Mouse (Mus musculus): ENCODE results near the gene Gpr161. TPM values are rescaled to one million over a fixed set of nuclear protein-coding genes. Genes with fewer than 3 reads are reported as not detected.

Gpr161 gene
- polyA plus RNA-seq, 1 experiment from 2014 or later: 2.9 TPM

- H3K27me3 ChIP-seq: no peaks in the 10 kb centered on the region
- no peak overlapping the region for H3K4me3 ChIP-seq
- no peak for ATAC-seq (ENCODE audit: low read depth)
- no peak overlapping the region for H3K4me2 ChIP-seq
- WGBS: 77% methylated on average over 2 of the region's 2 CpGs
- H3K36me3 ChIP-seq: peaks cover 4% of the 10 kb centered on the region
- no peaks in the 10 kb centered on the region for H3K9me3 ChIP-seq
- no peaks in the 10 kb centered on the region for H3K4me1 ChIP-seq (replicated peaks)
- no peak overlapping the region for H3K9ac ChIP-seq
- no peak overlapping the region for H3K27ac ChIP-seq (replicated peaks)
Measured at GRCm38 (mm10) chr1:165356347-165356746, 60.8 kb downstream of the Gpr161 start.

GRCm38 (mm10) chr1:165363271-165363670, 67.7 kb downstream of the Gpr161 start:
- Histone ChIP-seq H3K36me3 (no peaks in the 10 kb centered on the region), H3K27me3 (no peaks in the 10 kb centered on the region), H3K27ac (replicated peaks) (no peak overlapping the region), H3K4me3 (no peak overlapping the region), H3K4me1 (replicated peaks) (no peaks in the 10 kb centered on the region), H3K9me3 (no peaks in the 10 kb centered on the region), H3K9ac (no peak overlapping the region), H3K4me2 (no peak overlapping the region)
- no peak for ATAC-seq (ENCODE audit: low read depth)
- 87% methylated on average over 2 of the region's 2 CpGs for WGBS

- H3K4me2 ChIP-seq: no peak overlapping the region
- H3K9ac ChIP-seq: no peak overlapping the region
- H3K9me3 ChIP-seq: no peaks in the 10 kb centered on the region
- no peaks in the 10 kb centered on the region for H3K36me3 ChIP-seq
- ATAC-seq (ENCODE audit: low read depth): no peak
- no peak overlapping the region for H3K4me3 ChIP-seq
- no peaks in the 10 kb centered on the region for H3K27me3 ChIP-seq
- 94% methylated on average over 3 of the region's 3 CpGs for WGBS
- no peak overlapping the region for H3K27ac ChIP-seq (replicated peaks)
- H3K4me1 ChIP-seq (replicated peaks): no peaks in the 10 kb centered on the region
Measured at GRCm38 (mm10) chr1:165365057-165365456, 69.5 kb downstream of the Gpr161 start.

GRCm38 (mm10) chr1:165370990-165371389, 75.4 kb downstream of the Gpr161 start:
- WGBS: 91% methylated on average over 4 of the region's 4 CpGs
- no peaks in the 10 kb centered on the region for H3K9me3 ChIP-seq
- no peak overlapping the region for H3K4me3 ChIP-seq
- H3K36me3 ChIP-seq: no peaks in the 10 kb centered on the region
- H3K27ac ChIP-seq (replicated peaks): no peak overlapping the region
- H3K27me3 ChIP-seq: no peaks in the 10 kb centered on the region
- H3K4me2 ChIP-seq: no peak overlapping the region
- no peak overlapping the region for H3K9ac ChIP-seq
- H3K4me1 ChIP-seq (replicated peaks): no peaks in the 10 kb centered on the region
- ATAC-seq (ENCODE audit: low read depth): no peak

GRCm38 (mm10) chr1:165373839-165374238, 78.2 kb downstream of the Gpr161 start:
- WGBS: 75% methylated on average over 9 of the region's 9 CpGs
- no peak overlapping the region for H3K4me3 ChIP-seq
- H3K4me2 ChIP-seq: no peak overlapping the region
- H3K9ac ChIP-seq: no peak overlapping the region
- no peaks in the 10 kb centered on the region for H3K36me3 ChIP-seq
- no peak overlapping the region for H3K27ac ChIP-seq (replicated peaks)
- no peaks in the 10 kb centered on the region for H3K9me3 ChIP-seq
- ATAC-seq (ENCODE audit: low read depth): no peak
- no peaks in the 10 kb centered on the region for H3K4me1 ChIP-seq (replicated peaks)
- no peaks in the 10 kb centered on the region for H3K27me3 ChIP-seq

Other genes starting within 250 kb of the Gpr161 start
- not detected in 2 replicates for gene Tbx19, start 135.0 kb upstream of the Gpr161 start, polyA plus RNA-seq (2015; fragmentation: Nextera tagmentation; extraction: Ambion mirVana)
- 5.7 and 6.3 TPM in 2 replicates for gene Sft2d2, start 101.4 kb upstream of the Gpr161 start, polyA plus RNA-seq (2015; fragmentation: Nextera tagmentation; extraction: Ambion mirVana)
- 122 and 141 TPM in 2 replicates for gene Tiprl, start 58.8 kb upstream of the Gpr161 start, polyA plus RNA-seq (2015; fragmentation: Nextera tagmentation; extraction: Ambion mirVana)
- gene Dcaf6, start 164.7 kb downstream of the Gpr161 start, polyA plus RNA-seq (2015; fragmentation: Nextera tagmentation; extraction: Ambion mirVana): 15.6 and 16.3 TPM in 2 replicates
- gene Mpc2, start 164.8 kb downstream of the Gpr161 start, polyA plus RNA-seq (2015; fragmentation: Nextera tagmentation; extraction: Ambion mirVana): 178 and 204 TPM in 2 replicates
- gene Adcy10, start 189.4 kb downstream of the Gpr161 start, polyA plus RNA-seq (2015; fragmentation: Nextera tagmentation; extraction: Ambion mirVana): 0.21 and 0.24 TPM in 2 replicates

All from neural tube, embryonic 13.5 days (tissue).